Mouse (Mus musculus): ENCODE data around the gene Plscr3. TPM values are rescaled to one million over a fixed set of nuclear protein-coding genes. Genes with fewer than 3 reads are reported as not detected.

Gene Plscr3
- polyA plus RNA-seq, 1 experiment from 2014 or later = 107 TPM

- WGBS = under 1% methylated on average over 46 of the region's 46 CpGs
- TF ChIP-seq EP300 (IDR thresholded peaks at IDR 0.05) = no peak; the same call in none of the 2 replicates
- TF ChIP-seq CTCF (IDR thresholded peaks at IDR 0.05) = peak; percentile 59
- H3K4me1 ChIP-seq (ENCODE audit: insufficient read depth, low read depth, low read length) = peaks cover 13% of the 10 kb centered on the region
- ATAC-seq = peak; percentile 92
- no peaks in the 10 kb centered on the region for H3K27me3 ChIP-seq (replicated peaks; ENCODE audit: insufficient read depth, low read length)
- no peaks in the 10 kb centered on the region for H3K9me3 ChIP-seq (ENCODE audit: low read length)
- H3K4me3 ChIP-seq (ENCODE audit: low read depth, low read length) = peak within 1 kb of the TSS; percentile 56
- peak within 1 kb of the TSS; percentile 94 for H3K27ac ChIP-seq (ENCODE audit: low read length)
- peak; percentile 95 for DNase-seq (ENCODE audit: low spot score)
- H3K36me3 ChIP-seq (ENCODE audit: insufficient read depth, low read length) = no peaks in the 10 kb centered on the region
- H3K4me2 ChIP-seq (replicated peaks; ENCODE audit: low read depth, low read length) = peak within 1 kb of the TSS; percentile 75
- H3K9ac ChIP-seq (replicated peaks; ENCODE audit: low read depth) = peak within 1 kb of the TSS; percentile 51
Measured at GRCm38 (mm10) chr11:69880853-69881603, 34.9 kb downstream of the Plscr3 start, which contains the start of gene Kctd11. Gene Kctd11 (minus strand): TSS chr11:69881406.

- H3K9ac ChIP-seq (replicated peaks; ENCODE audit: low read depth) = peak overlapping the region; percentile 51; the same call in 1 of the 2 replicates
- H3K9me3 ChIP-seq (ENCODE audit: low read length) = no peaks in the 10 kb centered on the region
- peak overlapping the region; percentile 56 for H3K4me3 ChIP-seq (ENCODE audit: low read depth, low read length)
- WGBS = 52% methylated on average over 21 of the region's 21 CpGs
- peak overlapping the region; percentile 75 for H3K4me2 ChIP-seq (replicated peaks; ENCODE audit: low read depth, low read length)
- TF ChIP-seq EP300 (IDR thresholded peaks at IDR 0.05) (no peak), CTCF (IDR thresholded peaks at IDR 0.05) (no peak)
- ATAC-seq = no peak
- no peaks in the 10 kb centered on the region for H3K36me3 ChIP-seq (ENCODE audit: insufficient read depth, low read length)
- H3K27ac ChIP-seq (ENCODE audit: low read length) = peak overlapping the region; percentile 94
- H3K4me1 ChIP-seq (ENCODE audit: insufficient read depth, low read depth, low read length) = peaks cover 11% of the 10 kb centered on the region
- DNase-seq (ENCODE audit: low spot score) = peak; percentile 23
- H3K27me3 ChIP-seq (replicated peaks; ENCODE audit: insufficient read depth, low read length) = no peaks in the 10 kb centered on the region
Measured at GRCm38 (mm10) chr11:69881787-69882670, 35.9 kb downstream of the Plscr3 start.

GRCm38 (mm10) chr11:69883066-69883465, 36.9 kb downstream of the Plscr3 start:
- Histone ChIP-seq H3K9me3 (ENCODE audit: low read length) (no peaks in the 10 kb centered on the region), H3K9ac (replicated peaks; ENCODE audit: low read depth) (no peak overlapping the region), H3K27ac (ENCODE audit: low read length) (no peak overlapping the region), H3K27me3 (replicated peaks; ENCODE audit: insufficient read depth, low read length) (no peaks in the 10 kb centered on the region), H3K4me2 (replicated peaks; ENCODE audit: low read depth, low read length) (no peak overlapping the region), H3K4me1 (ENCODE audit: insufficient read depth, low read depth, low read length) (peaks cover 11% of the 10 kb centered on the region), H3K36me3 (ENCODE audit: insufficient read depth, low read length) (no peaks in the 10 kb centered on the region), H3K4me3 (ENCODE audit: low read depth, low read length) (no peak overlapping the region)
- 58% methylated on average over 4 of the region's 4 CpGs for WGBS
- no peak for ATAC-seq
- no peak for DNase-seq (ENCODE audit: low spot score)
- TF ChIP-seq EP300 (IDR thresholded peaks at IDR 0.05) (no peak), CTCF (IDR thresholded peaks at IDR 0.05) (peak; percentile 60)

- Histone ChIP-seq H3K4me2 (replicated peaks; ENCODE audit: low read depth, low read length) (no peak overlapping the region), H3K4me1 (ENCODE audit: insufficient read depth, low read depth, low read length) (peaks cover 11% of the 10 kb centered on the region), H3K27ac (ENCODE audit: low read length) (0 out of 2 replicates have a peak overlapping the region, but pooled peaks have one; percentile 62), H3K27me3 (replicated peaks; ENCODE audit: insufficient read depth, low read length) (no peaks in the 10 kb centered on the region), H3K9me3 (ENCODE audit: low read length) (no peaks in the 10 kb centered on the region), H3K36me3 (ENCODE audit: insufficient read depth, low read length) (no peaks in the 10 kb centered on the region), H3K4me3 (ENCODE audit: low read depth, low read length) (no peak overlapping the region), H3K9ac (replicated peaks; ENCODE audit: low read depth) (no peak overlapping the region)
- ATAC-seq = no peak
- TF ChIP-seq EP300 (IDR thresholded peaks at IDR 0.05) (no peak), CTCF (IDR thresholded peaks at IDR 0.05) (no peak)
- WGBS = 80% methylated on average over 8 of the region's 8 CpGs
- no peak for DNase-seq (ENCODE audit: low spot score)
Measured at GRCm38 (mm10) chr11:69883527-69884151, 37.5 kb downstream of the Plscr3 start.

GRCm38 (mm10) chr11:69884240-69884639, 38.1 kb downstream of the Plscr3 start:
- DNase-seq (ENCODE audit: low spot score) (no peak), ATAC-seq (no peak)
- Histone ChIP-seq H3K4me2 (replicated peaks; ENCODE audit: low read depth, low read length) (peak overlapping the region; percentile 17; the same call in 1 of the 2 replicates), H3K27me3 (replicated peaks; ENCODE audit: insufficient read depth, low read length) (no peaks in the 10 kb centered on the region), H3K4me1 (ENCODE audit: insufficient read depth, low read depth, low read length) (peaks cover 11% of the 10 kb centered on the region), H3K9ac (replicated peaks; ENCODE audit: low read depth) (0 out of 2 replicates have a peak overlapping the region, but pooled peaks have one; percentile 12), H3K9me3 (ENCODE audit: low read length) (no peaks in the 10 kb centered on the region), H3K36me3 (ENCODE audit: insufficient read depth, low read length) (no peaks in the 10 kb centered on the region), H3K27ac (ENCODE audit: low read length) (peak overlapping the region; percentile 62), H3K4me3 (ENCODE audit: low read depth, low read length) (no peak overlapping the region)
- 44% methylated on average over 9 of the region's 9 CpGs for WGBS
- TF ChIP-seq CTCF (IDR thresholded peaks at IDR 0.05) (no peak), EP300 (IDR thresholded peaks at IDR 0.05) (no peak)
